Mouse (Mus musculus) retina, embryonic 14.5 days (tissue): ENCODE data around the gene Kif5a.
A peak's percentile ranks its signal among the peaks of the same experiment; 100 is the strongest.

ENCODE experiments used
- DNase-seq: peaks from one replicate; pipeline ENCODE4 v3.0.0-alpha.2; 2015; ENCODE audit warnings: low spot score

Gene Kif5a

GRCm38 (mm10) chr10:127265727-127266111 is 2.6 kb upstream of the Kif5a start:
- peak; percentile 35 for DNase-seq

- DNase-seq, result peak; percentile 26
Measured at GRCm38 (mm10) chr10:127264971-127265370, 1.8 kb upstream of the Kif5a start.

- DNase-seq, result no peak
Measured at GRCm38 (mm10) chr10:127264336-127264735, 1.2 kb upstream of the Kif5a start.

GRCm38 (mm10) chr10:127263631-127264030 is 483 bp upstream of the Kif5a start:
- DNase-seq, result no peak

GRCm38 (mm10) chr10:127261706-127262547 is 1.2 kb downstream of the Kif5a start:
- DNase-seq, result no peak

- no peak for DNase-seq
Measured at GRCm38 (mm10) chr10:127258489-127258888, 4.7 kb downstream of the Kif5a start.

GRCm38 (mm10) chr10:127257790-127258189 is 5.4 kb downstream of the Kif5a start:
- no peak for DNase-seq

- peak; percentile 77 for DNase-seq
Measured at GRCm38 (mm10) chr10:127255625-127256345, 7.4 kb downstream of the Kif5a start.

- no peak for DNase-seq
Measured at GRCm38 (mm10) chr10:127250810-127251209, 12.3 kb downstream of the Kif5a start.

GRCm38 (mm10) chr10:127238241-127238824 is 24.8 kb downstream of the Kif5a start:
- DNase-seq, result no peak

- no peak for DNase-seq
Measured at GRCm38 (mm10) chr10:127236541-127236940, 26.6 kb downstream of the Kif5a start.

- peak; percentile 18 for DNase-seq
Measured at GRCm38 (mm10) chr10:127233141-127233540, 30.0 kb downstream of the Kif5a start.

GRCm38 (mm10) chr10:127231741-127232140 is 31.4 kb downstream of the Kif5a start:
- DNase-seq, result no peak

- DNase-seq, result no peak
Measured at GRCm38 (mm10) chr10:127230693-127231092, 32.5 kb downstream of the Kif5a start.

GRCm38 (mm10) chr10:127228897-127229296 is 34.3 kb downstream of the Kif5a start:
- DNase-seq, result peak; percentile 94

- no peak for DNase-seq
Measured at GRCm38 (mm10) chr10:127227163-127227562, 36.0 kb downstream of the Kif5a start.

- DNase-seq, result peak; percentile 60
Measured at GRCm38 (mm10) chr10:127226318-127226895, 36.7 kb downstream of the Kif5a start.

GRCm38 (mm10) chr10:127225732-127226131 is 37.4 kb downstream of the Kif5a start:
- no peak for DNase-seq

- DNase-seq, result no peak
Measured at GRCm38 (mm10) chr10:127225213-127225612, 37.9 kb downstream of the Kif5a start.

GRCm38 (mm10) chr10:127218339-127218738 is 44.8 kb downstream of the Kif5a start:
- no peak for DNase-seq

GRCm38 (mm10) chr10:127217177-127217576 is 46.0 kb downstream of the Kif5a start:
- DNase-seq, result no peak

GRCm38 (mm10) chr10:127216456-127216855 is 46.7 kb downstream of the Kif5a start:
- no peak for DNase-seq

- DNase-seq, result no peak
Measured at GRCm38 (mm10) chr10:127214422-127214803, 48.7 kb downstream of the Kif5a start.
